Mouse (Mus musculus) G1E (cell line): ENCODE data around the gene Spdl1. TPM values are rescaled to one million over a fixed set of nuclear protein-coding genes. Genes with fewer than 3 reads are reported as not detected.
A peak's percentile ranks its signal among the peaks of the same experiment; 100 is the strongest.

Experiments used
- ATAC-seq: 2 replicates; pipeline ENCODE4 v1.8.0; 2016; ENCODE audit warnings: mild to moderate bottlenecking; ENCODE audit not compliant: insufficient number of reproducible peaks, poor library complexity, low FRiP score, severe bottlenecking; ENCODE audit errors: extremely low read depth
- DNase-seq: peaks from one replicate; pipeline ENCODE4 v3.0.0; 2012; ENCODE audit warnings: low spot score
- H3K27me3 ChIP-seq: 2 replicates; pipeline ENCODE4 v1.6.1; 2012; ENCODE audit warnings: mild to moderate bottlenecking, low read length, inconsistent platforms; ENCODE audit not compliant: insufficient read depth
- H3K36me3 ChIP-seq: replicated peaks from 2 replicates; pipeline ENCODE3; 2012; ENCODE audit warnings: mild to moderate bottlenecking, inconsistent platforms
- H3K4me1 ChIP-seq: 2 replicates; pipeline ENCODE4 v1.6.1; 2012; ENCODE audit warnings: low read depth, low read length, inconsistent platforms, mixed read lengths; ENCODE audit not compliant: insufficient read depth
- H3K4me3 ChIP-seq: 2 replicates; pipeline ENCODE4 v1.5.1; 2012; ENCODE audit warnings: low read depth, mild to moderate bottlenecking, inconsistent platforms, low read length, moderate library complexity, mixed read lengths
- H3K9me3 ChIP-seq: replicated peaks from 2 replicates; pipeline ENCODE4 v1.6.1; 2012; ENCODE audit warnings: inconsistent platforms
- CTCF ChIP-seq: IDR thresholded peaks from 2 replicates; pipeline ENCODE4 v1.5.1; 2012; ENCODE audit warnings: low read depth, low read length, inconsistent platforms, mixed read lengths
- GATA1 ChIP-seq: IDR thresholded peaks from 2 replicates; pipeline ENCODE4 v1.6.1; 2012; ENCODE audit warnings: borderline replicate concordance, low read length, inconsistent platforms, mixed read lengths
- GATA2 ChIP-seq: IDR thresholded peaks from 2 replicates; pipeline ENCODE4 v1.6.1; 2012; ENCODE audit warnings: low read depth, low read length, inconsistent platforms, borderline replicate concordance
- POLR2AphosphoS5 ChIP-seq: IDR thresholded peaks from 2 replicates; pipeline ENCODE4 v1.6.1; 2012; ENCODE audit warnings: low read depth, low read length, inconsistent platforms; ENCODE audit not compliant: insufficient replicate concordance
- TAL1 ChIP-seq: conservative IDR thresholded peaks from 2 replicates; pipeline ENCODE4 v1.6.1; 2012; ENCODE audit warnings: low read depth, low read length, inconsistent platforms, mixed read lengths
- polyA plus RNA-seq: library from polyadenylated mRNA; stranded (reverse); fragments of >175 nt; gene quantifications from 2 replicates; pipeline ENCODE4 v1.2.3, GENCODE M21; 2012
- total RNA-seq, 2 experiments: library from RNA; stranded (forward) in 1 of 2; stranded (reverse) in 1 of 2; fragments of 200-1000 nt in 1 of 2; fragments of >200 nt in 1 of 2; fragmentation: Nextera tagmentation in 1 of 2; gene quantifications; 2 replicates each; pipeline ENCODE4 v1.2.3; 2014 to 2017

The Spdl1 gene
- total and polyA plus RNA-seq, 3 experiments: 2.9 to 43.2 (median 40.6) TPM

- no peak for ATAC-seq
- Histone ChIP-seq H3K4me3 (no peak overlapping the region), H3K4me1 (no peaks in the 10 kb centered on the region), H3K36me3 (no peaks in the 10 kb centered on the region), H3K9me3 (peaks cover 2% of the 10 kb centered on the region; the same call in 1 of the 2 replicates), H3K27me3 (no peaks in the 10 kb centered on the region)
- no peak for DNase-seq
- TF ChIP-seq TAL1 (no peak), GATA1 (no peak), POLR2AphosphoS5 (no peak), GATA2 (no peak), CTCF (no peak)
These were observed 37.3 kb downstream of the Spdl1 start for GRCm38 (mm10) chr11:34796097-34796496.

- no peak overlapping the region for H3K4me3 ChIP-seq
- no peaks in the 10 kb centered on the region for H3K36me3 ChIP-seq
These were observed 41.6 kb downstream of the Spdl1 start for GRCm38 (mm10) chr11:34791872-34792271.

GRCm38 (mm10) chr11:34784864-34785263 lies 48.6 kb downstream of the Spdl1 start:
- no peak for DNase-seq
- H3K36me3 ChIP-seq: no peaks in the 10 kb centered on the region
- peaks cover 17% of the 10 kb centered on the region; the same call in 1 of the 2 replicates for H3K9me3 ChIP-seq
- no peak for TF ChIP-seq POLR2AphosphoS5
- TF ChIP-seq GATA2: no peak
- TF ChIP-seq GATA1: no peak
- no peak for TF ChIP-seq CTCF
- TF ChIP-seq TAL1: no peak
- H3K4me1 ChIP-seq: no peaks in the 10 kb centered on the region
- no peak overlapping the region for H3K4me3 ChIP-seq
- no peaks in the 10 kb centered on the region for H3K27me3 ChIP-seq
- no peak for ATAC-seq

More at GRCm38 (mm10) chr11:34791872-34792271, 41.6 kb downstream of the Spdl1 start:
- TF ChIP-seq CTCF (no peak), GATA2 (no peak), POLR2AphosphoS5 (no peak), GATA1 (no peak), TAL1 (no peak)
- Histone ChIP-seq H3K4me1 (no peaks in the 10 kb centered on the region), H3K9me3 (peaks cover 2% of the 10 kb centered on the region; the same call in 1 of the 2 replicates), H3K27me3 (no peaks in the 10 kb centered on the region)
- DNase-seq (no peak), ATAC-seq (no peak)

- DNase-seq: no peak
- H3K4me3 ChIP-seq: peak within 1 kb of the TSS; percentile 55
- H3K4me1 ChIP-seq: no peaks in the 10 kb centered on the region
- TF ChIP-seq TAL1 (no peak), GATA2 (no peak), CTCF (no peak), POLR2AphosphoS5 (no peak), GATA1 (no peak)
- no peaks in the 10 kb centered on the region for H3K36me3 ChIP-seq
- H3K9me3 ChIP-seq: peaks cover 17% of the 10 kb centered on the region; the same call in 1 of the 2 replicates
- no peaks in the 10 kb centered on the region for H3K27me3 ChIP-seq
- peak; percentile 62; the same call in 1 of the 2 replicates for ATAC-seq
These were observed 49.8 kb downstream of the Spdl1 start, which contains the start of gene Dock2 for GRCm38 (mm10) chr11:34783587-34784043. Gene Dock2 (minus strand): TSS chr11:34783892.

- H3K4me3 ChIP-seq: peak overlapping the region; percentile 55; the same call in 1 of the 2 replicates
- ATAC-seq: no peak; the same call in 1 of the 2 replicates
- no peaks in the 10 kb centered on the region for H3K4me1 ChIP-seq
- H3K36me3 ChIP-seq: no peaks in the 10 kb centered on the region
- DNase-seq: no peak
- TF ChIP-seq GATA1 (no peak), GATA2 (no peak), TAL1 (no peak), POLR2AphosphoS5 (no peak), CTCF (no peak)
- peaks cover 17% of the 10 kb centered on the region; the same call in 1 of the 2 replicates for H3K9me3 ChIP-seq
- no peaks in the 10 kb centered on the region for H3K27me3 ChIP-seq
These were observed 50.7 kb downstream of the Spdl1 start for GRCm38 (mm10) chr11:34782516-34783430.

GRCm38 (mm10) chr11:34780786-34781185 lies 52.7 kb downstream of the Spdl1 start:
- H3K36me3 ChIP-seq: no peaks in the 10 kb centered on the region
- TF ChIP-seq GATA2 (no peak), POLR2AphosphoS5 (no peak), TAL1 (no peak), GATA1 (no peak), CTCF (no peak)
- no peak for DNase-seq
- no peaks in the 10 kb centered on the region for H3K4me1 ChIP-seq
- peaks cover 17% of the 10 kb centered on the region for H3K9me3 ChIP-seq
- no peaks in the 10 kb centered on the region for H3K27me3 ChIP-seq
- ATAC-seq: no peak
- no peak overlapping the region for H3K4me3 ChIP-seq
